Mouse (Mus musculus) myocyte (in vitro differentiated cells): Measurements from ENCODE around the gene Ripk1.

Experiments used
- CEBPB ChIP-seq: IDR thresholded peaks from 2 replicates; pipeline ENCODE4 v1.6.1; 2011; ENCODE audit warnings: mild to moderate bottlenecking, moderate library complexity; ENCODE audit not compliant: poor library complexity, insufficient read depth, severe bottlenecking
- E2F4 ChIP-seq: IDR thresholded peaks from one replicate; pipeline ENCODE4 v1.6.1; 2011; ENCODE audit warnings: mild to moderate bottlenecking, control low read depth, moderate library complexity; ENCODE audit not compliant: insufficient read depth
- MAX ChIP-seq: IDR thresholded peaks from one replicate; pipeline ENCODE4 v1.6.1; 2011; ENCODE audit warnings: low read depth, mild to moderate bottlenecking, control low read depth
- MYOD1 ChIP-seq, 3 experiments: IDR thresholded peaks; one replicate each; pipeline ENCODE4 v1.6.1; 2011; ENCODE audit warnings: control low read depth in 2 of 3, low read depth in 2 of 3, mild to moderate bottlenecking in 2 of 3, moderate library complexity in 1 of 3; ENCODE audit not compliant: insufficient read length in 2 of 3, control insufficient read depth in 1 of 3
- MYOG ChIP-seq, 3 experiments: IDR thresholded peaks; one replicate each; pipeline ENCODE4 v1.6.1; 2011; ENCODE audit warnings: control low read depth in 2 of 3, low read depth in 2 of 3, mild to moderate bottlenecking in 2 of 3; ENCODE audit not compliant: insufficient read length in 2 of 3, control insufficient read depth in 1 of 3, insufficient read depth in 1 of 3
- POLR2A ChIP-seq: IDR thresholded peaks from one replicate; pipeline ENCODE4 v1.6.1; 2011; ENCODE audit warnings: low read depth, mild to moderate bottlenecking, control low read depth, moderate library complexity; ENCODE audit not compliant: insufficient read length
- POLR2AphosphoS2 ChIP-seq: IDR thresholded peaks from one replicate; pipeline ENCODE4 v1.6.1; 2011; ENCODE audit warnings: low read depth, control low read depth; ENCODE audit not compliant: insufficient read length
- REST ChIP-seq: IDR thresholded peaks from one replicate; pipeline ENCODE4 v1.6.1; 2011; ENCODE audit warnings: mild to moderate bottlenecking, control low read depth, moderate library complexity; ENCODE audit not compliant: insufficient read depth, insufficient read length
- SRF ChIP-seq: IDR thresholded peaks from one replicate; pipeline ENCODE4 v1.6.1; 2011; ENCODE audit warnings: low read depth; ENCODE audit not compliant: control insufficient read depth, insufficient read length
- TCF12 ChIP-seq: IDR thresholded peaks from one replicate; pipeline ENCODE4 v1.6.1; 2011; ENCODE audit warnings: mild to moderate bottlenecking, control low read depth; ENCODE audit not compliant: poor library complexity, insufficient read depth, severe bottlenecking
- TCF3 ChIP-seq: IDR thresholded peaks from one replicate; pipeline ENCODE4 v1.6.1; 2011; ENCODE audit warnings: low read depth, control low read depth; ENCODE audit not compliant: insufficient read length
- USF1 ChIP-seq: IDR thresholded peaks from one replicate; pipeline ENCODE4 v1.6.1; 2011; ENCODE audit warnings: low read depth, mild to moderate bottlenecking, control low read depth, moderate library complexity

GRCm38 (mm10) chr13:34077492-34078271, 75.5 kb downstream of the Ripk1 start, which contains the start of gene Tubb2a:
- TF ChIP-seq POLR2A = peak; percentile 100
- peak in 1 of 3 experiments; percentile 34 for TF ChIP-seq MYOG (IDR thresholded peaks at IDR 0.05; ENCODE audit: control insufficient read depth in 1 of 3, insufficient read depth in 1 of 3, insufficient read length in 2 of 3, low read depth in 2 of 3)
- TF ChIP-seq REST = peak; percentile 49
- TF ChIP-seq USF1 = no peak
- TF ChIP-seq MAX = no peak
- peak; percentile 100 for TF ChIP-seq POLR2AphosphoS2
- no peak for TF ChIP-seq CEBPB
- TF ChIP-seq E2F4 = no peak
- TF ChIP-seq TCF12 = no peak
- peak in 1 of 3 experiments; percentile 20 for TF ChIP-seq MYOD1 (IDR thresholded peaks at IDR 0.05; ENCODE audit: control insufficient read depth in 1 of 3, insufficient read length in 2 of 3, low read depth in 2 of 3)
- TF ChIP-seq SRF = peak; percentile 37
- TF ChIP-seq TCF3 = no peak
